Mouse (Mus musculus) macrophage (primary cell): ENCODE results near the gene 2010111I01Rik. TPM values are rescaled to one million over a fixed set of nuclear protein-coding genes. Genes with fewer than 3 reads are reported as not detected.
A peak's percentile ranks its signal among the peaks of the same experiment; 100 is the strongest.

Source experiments
- H3K27ac ChIP-seq: fragments of 350-480 bp; formaldehyde crosslinking; 2 replicates; pipeline ENCODE4 v1.9.0; 2021
- H3K36me3 ChIP-seq: fragments of 350-480 bp; formaldehyde crosslinking; 2 replicates; pipeline ENCODE4 v1.9.0; 2021; ENCODE audit errors: inconsistent target
- H3K4me3 ChIP-seq: fragments of 350-480 bp; formaldehyde crosslinking; 2 replicates; pipeline ENCODE4 v1.9.0; 2021; ENCODE audit errors: inconsistent target
- H3K79me2 ChIP-seq: fragments of 350-480 bp; formaldehyde crosslinking; 2 replicates; pipeline ENCODE4 v1.9.0; 2021; ENCODE audit errors: inconsistent target
- WGBS: methylation state at CpG from one replicate; pipeline ENCODE4 v1.1.7; 2026; ENCODE audit warnings: inconsistent platforms; ENCODE audit not compliant: missing documents; 5-methylcytosine and 5-hydroxymethylcytosine counted together
- polyA plus RNA-seq: library from polyadenylated mRNA; stranded (reverse); fragments of 250-400 nt; gene quantifications from 3 replicates; pipeline ENCODE4 v1.2.4, GENCODE M21; 2018; ENCODE audit warnings: inconsistent platforms

Gene 2010111I01Rik
- polyA plus RNA-seq, 1 experiment from 2014 or later: 59.3 TPM

GRCm38 (mm10) chr13:63240835-63241234 is 276.1 kb downstream of the 2010111I01Rik start:
- Histone ChIP-seq H3K27ac (peak overlapping the region; percentile 100), H3K4me3 (peak overlapping the region; percentile 96)
- 2% methylated on average over 5 of the region's 5 CpGs for WGBS

GRCm38 (mm10) chr13:63241665-63242064 is 277.0 kb downstream of the 2010111I01Rik start:
- Histone ChIP-seq H3K36me3 (no peaks in the 10 kb centered on the region), H3K27ac (peak overlapping the region; percentile 100), H3K4me3 (peak overlapping the region; percentile 96), H3K79me2 (peaks cover 74% of the 10 kb centered on the region)
- WGBS: 62% methylated on average over 3 of the region's 3 CpGs

More at GRCm38 (mm10) chr13:63240835-63241234, 276.1 kb downstream of the 2010111I01Rik start:
- Histone ChIP-seq H3K36me3 (no peaks in the 10 kb centered on the region), H3K79me2 (peaks cover 65% of the 10 kb centered on the region)

- Histone ChIP-seq H3K27ac (peak overlapping the region; percentile 100), H3K79me2 (peaks cover 83% of the 10 kb centered on the region), H3K4me3 (peak overlapping the region; percentile 96), H3K36me3 (no peaks in the 10 kb centered on the region)
- 73% methylated on average over 10 of the region's 10 CpGs for WGBS
Observed at GRCm38 (mm10) chr13:63242401-63243192, 277.9 kb downstream of the 2010111I01Rik start.

GRCm38 (mm10) chr13:63243586-63243985 is 278.9 kb downstream of the 2010111I01Rik start:
- peak overlapping the region; percentile 100 for H3K27ac ChIP-seq
- H3K79me2 ChIP-seq: peaks cover 93% of the 10 kb centered on the region
- H3K36me3 ChIP-seq: no peaks in the 10 kb centered on the region
- H3K4me3 ChIP-seq: peak overlapping the region; percentile 96; the same call in 1 of the 2 replicates
- WGBS: 57% methylated on average over 5 of the region's 5 CpGs

- Histone ChIP-seq H3K36me3 (no peaks in the 10 kb centered on the region), H3K79me2 (peaks cover 99% of the 10 kb centered on the region), H3K27ac (peak overlapping the region; percentile 100), H3K4me3 (peak overlapping the region; percentile 96; the same call in 1 of the 2 replicates)
- WGBS: 96% methylated on average over 3 of the region's 3 CpGs
Observed at GRCm38 (mm10) chr13:63244425-63244824, 279.7 kb downstream of the 2010111I01Rik start.

GRCm38 (mm10) chr13:63245218-63245617 is 280.5 kb downstream of the 2010111I01Rik start:
- peaks cover 100% of the 10 kb centered on the region for H3K79me2 ChIP-seq
- H3K4me3 ChIP-seq: no peak overlapping the region
- peak overlapping the region; percentile 100 for H3K27ac ChIP-seq
- H3K36me3 ChIP-seq: no peaks in the 10 kb centered on the region
- 47% methylated on average over 9 of the region's 9 CpGs for WGBS

- H3K79me2 ChIP-seq: peaks cover 100% of the 10 kb centered on the region
- H3K4me3 ChIP-seq: no peak overlapping the region
- H3K36me3 ChIP-seq: no peaks in the 10 kb centered on the region
- 73% methylated on average over 4 of the region's 4 CpGs for WGBS
- H3K27ac ChIP-seq: peak overlapping the region; percentile 100
Observed at GRCm38 (mm10) chr13:63245812-63246211, 281.1 kb downstream of the 2010111I01Rik start.

GRCm38 (mm10) chr13:63246332-63246940 is 281.7 kb downstream of the 2010111I01Rik start:
- H3K27ac ChIP-seq: peak overlapping the region; percentile 100

GRCm38 (mm10) chr13:63247041-63247440 is 282.3 kb downstream of the 2010111I01Rik start:
- 58% methylated on average over 6 of the region's 7 CpGs for WGBS
- Histone ChIP-seq H3K27ac (peak overlapping the region; percentile 100), H3K79me2 (peaks cover 100% of the 10 kb centered on the region), H3K4me3 (peak overlapping the region; percentile 1; the same call in 1 of the 2 replicates), H3K36me3 (no peaks in the 10 kb centered on the region)

More at GRCm38 (mm10) chr13:63246332-63246940, 281.7 kb downstream of the 2010111I01Rik start:
- Histone ChIP-seq H3K4me3 (peak overlapping the region; percentile 1; the same call in 1 of the 2 replicates), H3K79me2 (peaks cover 100% of the 10 kb centered on the region), H3K36me3 (no peaks in the 10 kb centered on the region)
- WGBS: 25% methylated on average over 12 of the region's 12 CpGs

- 100% methylated on average over 9 of the region's 11 CpGs for WGBS
- Histone ChIP-seq H3K27ac (peak overlapping the region; percentile 100), H3K79me2 (peaks cover 100% of the 10 kb centered on the region), H3K36me3 (no peaks in the 10 kb centered on the region), H3K4me3 (no peak overlapping the region)
Observed at GRCm38 (mm10) chr13:63247631-63248030, 282.9 kb downstream of the 2010111I01Rik start.

- H3K79me2 ChIP-seq: peaks cover 100% of the 10 kb centered on the region
- no peaks in the 10 kb centered on the region for H3K36me3 ChIP-seq
- 87% methylated on average over 8 of the region's 10 CpGs for WGBS
- peak overlapping the region; percentile 100 for H3K27ac ChIP-seq
- no peak overlapping the region for H3K4me3 ChIP-seq
Observed at GRCm38 (mm10) chr13:63248318-63248717, 283.6 kb downstream of the 2010111I01Rik start.

GRCm38 (mm10) chr13:63249171-63249570 is 284.5 kb downstream of the 2010111I01Rik start:
- Histone ChIP-seq H3K4me3 (no peak overlapping the region), H3K36me3 (no peaks in the 10 kb centered on the region), H3K27ac (peak overlapping the region; percentile 100), H3K79me2 (peaks cover 100% of the 10 kb centered on the region)
- 25% methylated on average over 7 of the region's 7 CpGs for WGBS

- peak overlapping the region; percentile 100 for H3K27ac ChIP-seq
- no peak overlapping the region for H3K4me3 ChIP-seq
- H3K36me3 ChIP-seq: no peaks in the 10 kb centered on the region
- 37% methylated on average over 6 of the region's 8 CpGs for WGBS
- H3K79me2 ChIP-seq: peaks cover 100% of the 10 kb centered on the region
Observed at GRCm38 (mm10) chr13:63249741-63250431, 285.2 kb downstream of the 2010111I01Rik start.

GRCm38 (mm10) chr13:63250441-63250980 is 285.8 kb downstream of the 2010111I01Rik start:
- Histone ChIP-seq H3K27ac (peak overlapping the region; percentile 100), H3K79me2 (peaks cover 100% of the 10 kb centered on the region), H3K36me3 (no peaks in the 10 kb centered on the region), H3K4me3 (no peak overlapping the region)
- WGBS: 66% methylated on average over 8 of the region's 8 CpGs
